Mouse (Mus musculus) bone marrow macrophage, adult 2 months (primary cell): Measurements from ENCODE around the gene Arsa.

Source experiments
- CTCF ChIP-seq: IDR thresholded peaks from 2 replicates; pipeline ENCODE4 v1.5.1; 2012; ENCODE audit warnings: low read depth, mild to moderate bottlenecking, low read length, moderate library complexity
- POLR2A ChIP-seq: IDR thresholded peaks from 2 replicates; pipeline ENCODE4 v1.6.1; 2012; ENCODE audit warnings: mild to moderate bottlenecking, low read depth, low read length, borderline replicate concordance

DNA sequence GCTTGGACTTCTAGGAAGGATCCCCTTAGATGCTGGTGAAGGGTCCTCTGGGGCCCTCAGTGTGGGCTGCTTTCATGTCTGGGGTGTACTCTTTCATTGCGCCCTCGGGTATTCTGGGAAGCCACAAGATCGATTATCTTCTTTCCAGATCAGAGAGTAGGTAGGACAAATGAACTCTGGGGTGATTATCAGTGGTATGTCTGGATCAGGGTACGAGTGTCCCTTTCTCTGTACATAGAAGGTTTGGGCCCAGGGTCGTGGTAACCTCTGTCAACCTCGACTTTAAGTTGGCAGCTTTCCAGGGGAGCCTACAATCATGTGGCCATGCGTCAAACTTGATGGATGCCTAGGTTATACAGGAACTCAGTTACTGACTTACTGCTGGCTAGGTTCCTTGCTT is 48.7 kb upstream of the Arsa start:
- TF ChIP-seq CTCF (no peak), POLR2A (no peak)
